Mouse (Mus musculus) liver, postnatal 0 days (tissue): ENCODE data around the gene Plek2.
A peak's percentile ranks its signal among the peaks of the same experiment; 100 is the strongest.

Experiments used
- CTCF ChIP-seq: sonication (generic); IDR thresholded peaks from 2 replicates; pipeline ENCODE4 v1.5.1; 2016; ENCODE audit warnings: antibody characterized with exemption, low read depth
- EP300 ChIP-seq: IDR thresholded peaks from 2 replicates; pipeline ENCODE4 v1.6.1; 2016; ENCODE audit warnings: antibody characterized with exemption, low read depth, mild to moderate bottlenecking

GRCm38 (mm10) chr12:78865434-78865833 lies 41.3 kb downstream of the Plek2 start:
- TF ChIP-seq CTCF: peak; percentile 74
- no peak for TF ChIP-seq EP300
